Mouse (Mus musculus) E14TG2a.4 (cell line): ENCODE data around the gene Tgm4.

Source experiments
- CTCF ChIP-seq: conservative IDR thresholded peaks from 2 replicates; pipeline ENCODE4 v1.5.1; 2014; ENCODE audit warnings: low read length
- POU5F1 ChIP-seq: IDR thresholded peaks from 2 replicates; pipeline ENCODE4 v1.6.1; 2014; ENCODE audit warnings: low read length, borderline replicate concordance

DNA sequence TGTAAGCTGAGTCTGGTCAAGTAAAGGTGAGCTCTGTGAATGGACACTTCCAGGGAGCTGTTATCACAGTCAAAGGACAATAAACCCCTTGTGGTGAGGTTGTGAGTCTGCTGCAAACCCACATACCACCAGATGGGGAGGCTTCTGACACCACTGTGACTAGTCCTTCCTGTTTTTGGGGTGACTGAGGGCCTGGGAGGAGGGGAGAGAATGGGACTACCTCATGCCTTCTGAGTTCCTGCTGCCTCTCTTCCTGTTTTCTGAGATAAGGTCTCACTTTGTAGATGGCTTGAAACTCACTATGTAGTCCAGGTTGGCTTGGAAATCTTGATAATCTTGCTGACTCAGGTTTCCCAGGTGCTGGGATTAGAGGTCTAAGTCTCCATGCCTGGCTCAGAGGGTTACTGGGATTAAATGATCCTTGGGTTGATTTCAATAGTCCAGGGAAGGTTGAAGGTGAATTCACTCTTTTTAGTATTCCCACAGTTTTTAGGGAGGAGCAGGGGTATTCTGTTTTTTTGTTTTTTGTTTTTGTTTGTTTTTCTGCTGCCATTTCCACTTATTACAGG, 24.3 kb downstream of the Tgm4 start:
- TF ChIP-seq CTCF, result no peak
- TF ChIP-seq POU5F1, result no peak
